Mouse (Mus musculus) forebrain, embryonic 12.5 days (tissue): ENCODE measurements at regions not wholly inside any gene's neighbourhood (a gene's known extent, or its start where the extent isn't known, plus 50 kb on each side); places are given as distances from the start of the nearest gene placed in this dataset.
A peak's percentile ranks its signal among the peaks of the same experiment; 100 is the strongest.

ENCODE experiments used
- ATAC-seq: fragments of 200-750 bp; cut with Nextera tagmentation; 2 replicates; pipeline ENCODE4 v1.8.0; 2017; ENCODE audit warnings: moderate TSS enrichment; ENCODE audit not compliant: low FRiP score
- H3K27ac ChIP-seq: fragments of 300-500 bp; sonication (generic); 2 replicates; pipeline ENCODE4 v1.5.1; 2016; ENCODE audit warnings: mild to moderate bottlenecking
- H3K27me3 ChIP-seq: fragments of 300-500 bp; sonication (generic); 2 replicates; pipeline ENCODE4 v1.6.1; 2016; ENCODE audit warnings: mild to moderate bottlenecking
- H3K36me3 ChIP-seq: fragments of 300-500 bp; sonication (generic); replicated peaks from 2 replicates; pipeline ENCODE4 v1.6.1; 2016; ENCODE audit warnings: mild to moderate bottlenecking
- H3K4me1 ChIP-seq: fragments of 300-500 bp; sonication (generic); 2 replicates; pipeline ENCODE4 v1.6.1; 2016
- H3K4me2 ChIP-seq: fragments of 300-500 bp; sonication (generic); 2 replicates; pipeline ENCODE4 v1.6.1; 2016; ENCODE audit warnings: mild to moderate bottlenecking, moderate library complexity
- H3K4me3 ChIP-seq: fragments of 300-500 bp; sonication (generic); replicated peaks from 2 replicates; pipeline ENCODE4 v1.5.1; 2016; ENCODE audit warnings: mild to moderate bottlenecking
- H3K9ac ChIP-seq: fragments of 300-500 bp; sonication (generic); 2 replicates; pipeline ENCODE4 v1.6.1; 2016; ENCODE audit warnings: mild to moderate bottlenecking
- H3K9me3 ChIP-seq: fragments of 300-500 bp; sonication (generic); 2 replicates; pipeline ENCODE4 v1.6.1; 2016
- WGBS: fragments of 180-500 bp; shearing (Covaris S2); methylation state at CpG from one replicate; pipeline ENCODE4 v1.1.7; 2016; 5-methylcytosine and 5-hydroxymethylcytosine counted together

DNA sequence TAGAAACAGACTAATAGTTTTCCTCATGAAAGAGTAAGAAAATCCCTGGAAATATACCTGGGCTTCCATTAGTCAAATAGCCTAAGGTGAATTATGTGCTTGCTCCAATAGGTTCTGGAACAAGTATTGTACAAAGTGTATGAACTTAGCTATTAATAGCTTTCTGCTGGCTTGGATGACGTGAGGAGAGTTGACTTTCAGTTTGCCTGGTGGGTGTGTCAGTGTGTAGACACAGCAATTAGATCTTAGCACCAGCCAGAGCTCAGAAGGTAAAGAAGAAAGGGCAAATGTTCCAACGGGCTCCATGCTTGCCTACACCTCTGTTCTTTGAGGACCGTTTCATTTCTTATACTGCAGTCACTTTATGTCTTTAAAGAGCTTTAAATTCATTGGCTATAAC is 654.8 kb upstream of the Mef2c start:
- Histone ChIP-seq H3K4me1 (no peaks in the 10 kb centered on the region), H3K27ac (no peak overlapping the region), H3K4me2 (no peak overlapping the region), H3K27me3 (no peaks in the 10 kb centered on the region), H3K4me3 (no peak overlapping the region), H3K36me3 (no peaks in the 10 kb centered on the region), H3K9ac (no peak overlapping the region), H3K9me3 (no peaks in the 10 kb centered on the region)
- ATAC-seq = no peak
- 79% methylated on average over 3 of the region's 3 CpGs for WGBS

- no peaks in the 10 kb centered on the region for H3K4me1 ChIP-seq
- no peak overlapping the region for H3K27ac ChIP-seq
- no peak overlapping the region for H3K4me2 ChIP-seq
- no peak for ATAC-seq
- no peaks in the 10 kb centered on the region for H3K36me3 ChIP-seq
- H3K9me3 ChIP-seq = no peaks in the 10 kb centered on the region
- no peaks in the 10 kb centered on the region for H3K27me3 ChIP-seq
- no peak overlapping the region for H3K4me3 ChIP-seq
- no peak overlapping the region for H3K9ac ChIP-seq
Observed at GRCm38 (mm10) chr13:82869869-82870268, 634.0 kb upstream of the Mef2c start.

- no peaks in the 10 kb centered on the region for H3K4me1 ChIP-seq
- H3K9me3 ChIP-seq = no peaks in the 10 kb centered on the region
- no peak overlapping the region for H3K4me3 ChIP-seq
- no peak overlapping the region for H3K9ac ChIP-seq
- H3K27ac ChIP-seq = no peak overlapping the region
- no peaks in the 10 kb centered on the region for H3K27me3 ChIP-seq
- H3K36me3 ChIP-seq = no peaks in the 10 kb centered on the region
- no peak overlapping the region for H3K4me2 ChIP-seq
- WGBS = 61% methylated on average over 1 of the region's 1 CpGs
- ATAC-seq = no peak
Observed at GRCm38 (mm10) chr13:82874091-82874490, 629.7 kb upstream of the Mef2c start.

DNA sequence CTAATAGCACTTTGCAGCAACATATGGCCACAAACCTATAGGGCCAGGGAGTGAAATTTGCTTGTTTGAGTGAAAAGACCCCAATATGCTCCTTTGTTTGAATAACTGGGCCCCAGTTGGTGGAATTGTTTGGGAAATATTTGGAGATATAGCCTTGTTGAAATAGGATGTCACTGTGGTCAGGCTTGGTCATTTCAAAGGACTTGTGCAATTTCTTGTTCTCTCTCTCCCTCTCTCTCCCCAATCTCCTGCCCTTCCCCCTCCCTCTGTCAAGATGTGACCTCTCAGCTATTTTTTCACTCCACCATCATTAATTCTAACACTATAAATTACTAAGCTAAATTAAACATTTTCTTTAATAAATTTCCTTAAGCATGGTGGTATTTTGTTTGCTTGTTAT is 620.5 kb upstream of the Mef2c start:
- Histone ChIP-seq H3K9me3 (no peaks in the 10 kb centered on the region), H3K36me3 (no peaks in the 10 kb centered on the region), H3K4me3 (no peak overlapping the region), H3K9ac (no peak overlapping the region), H3K27ac (no peak overlapping the region), H3K4me2 (no peak overlapping the region), H3K27me3 (no peaks in the 10 kb centered on the region), H3K4me1 (no peaks in the 10 kb centered on the region)
- ATAC-seq = no peak

DNA sequence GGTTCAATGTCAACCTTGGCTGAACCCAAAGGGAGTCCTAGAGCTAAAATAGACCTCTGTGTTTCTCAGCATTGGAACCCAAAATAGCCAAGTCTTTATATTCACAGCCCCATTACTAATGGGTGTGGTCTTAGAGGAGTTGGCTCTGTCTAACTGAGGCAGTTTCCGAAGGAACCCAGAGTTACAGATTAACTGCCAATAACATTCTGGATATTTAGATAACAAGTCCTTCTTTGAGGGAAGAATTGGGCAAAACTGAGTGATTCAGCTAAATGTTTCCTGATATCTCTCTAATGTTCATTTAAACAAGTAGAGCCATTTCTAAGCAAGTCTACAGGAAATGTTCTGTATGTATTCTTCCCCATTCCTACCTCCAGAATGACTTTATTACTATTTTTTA is 615.1 kb upstream of the Mef2c start:
- Histone ChIP-seq H3K4me1 (no peaks in the 10 kb centered on the region), H3K27ac (no peak overlapping the region), H3K36me3 (no peaks in the 10 kb centered on the region), H3K4me3 (no peak overlapping the region), H3K27me3 (no peaks in the 10 kb centered on the region), H3K9ac (no peak overlapping the region), H3K9me3 (no peaks in the 10 kb centered on the region), H3K4me2 (no peak overlapping the region)
- ATAC-seq = no peak
- 91% methylated on average over 1 of the region's 1 CpGs for WGBS

- Histone ChIP-seq H3K36me3 (no peaks in the 10 kb centered on the region), H3K4me2 (no peak overlapping the region), H3K27me3 (no peaks in the 10 kb centered on the region), H3K27ac (no peak overlapping the region), H3K9ac (no peak overlapping the region), H3K4me1 (no peaks in the 10 kb centered on the region), H3K9me3 (no peaks in the 10 kb centered on the region), H3K4me3 (no peak overlapping the region)
- WGBS = 74% methylated on average over 2 of the region's 2 CpGs
- ATAC-seq = no peak
Observed at GRCm38 (mm10) chr13:82892731-82893130, 611.1 kb upstream of the Mef2c start.

DNA sequence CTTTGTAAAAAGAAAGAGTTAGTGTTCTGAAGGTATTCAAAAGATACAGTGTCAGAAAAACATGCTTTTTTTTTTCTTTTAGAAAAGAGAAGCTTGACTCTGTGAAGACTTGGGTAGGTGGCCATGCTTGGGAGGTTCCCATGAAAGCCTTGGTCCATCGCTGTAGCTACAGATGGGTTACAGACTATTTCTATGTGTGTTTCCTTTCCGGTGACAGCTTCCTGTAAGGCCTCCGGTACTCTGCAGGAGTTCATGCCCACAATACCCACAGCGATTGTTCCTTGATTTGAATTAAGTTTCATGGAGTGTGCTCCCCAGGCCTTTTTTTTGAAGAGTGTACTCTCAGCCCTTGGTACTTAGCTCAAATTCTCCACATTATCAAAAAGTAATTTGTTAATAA is 604.1 kb upstream of the Mef2c start:
- H3K4me2 ChIP-seq = no peak overlapping the region
- no peak overlapping the region for H3K9ac ChIP-seq
- no peak overlapping the region for H3K4me3 ChIP-seq
- no peak overlapping the region for H3K27ac ChIP-seq
- no peaks in the 10 kb centered on the region for H3K36me3 ChIP-seq
- H3K4me1 ChIP-seq = peaks cover 4% of the 10 kb centered on the region; the same call in 1 of the 2 replicates
- no peak for ATAC-seq
- no peaks in the 10 kb centered on the region for H3K27me3 ChIP-seq
- 67% methylated on average over 4 of the region's 4 CpGs for WGBS
- no peaks in the 10 kb centered on the region for H3K9me3 ChIP-seq

- no peak for ATAC-seq
- no peaks in the 10 kb centered on the region for H3K9me3 ChIP-seq
- H3K4me2 ChIP-seq = no peak overlapping the region
- H3K27ac ChIP-seq = no peak overlapping the region
- no peaks in the 10 kb centered on the region for H3K27me3 ChIP-seq
- no peaks in the 10 kb centered on the region for H3K36me3 ChIP-seq
- peaks cover 4% of the 10 kb centered on the region; the same call in 1 of the 2 replicates for H3K4me1 ChIP-seq
- WGBS = 77% methylated on average over 4 of the region's 4 CpGs
- H3K4me3 ChIP-seq = no peak overlapping the region
- no peak overlapping the region for H3K9ac ChIP-seq
Observed at GRCm38 (mm10) chr13:82902160-82902559, 601.7 kb upstream of the Mef2c start.

GRCm38 (mm10) chr13:82903637-82904036 is 600.2 kb upstream of the Mef2c start:
- Histone ChIP-seq H3K4me2 (no peak overlapping the region), H3K9me3 (no peaks in the 10 kb centered on the region), H3K36me3 (no peaks in the 10 kb centered on the region), H3K9ac (no peak overlapping the region), H3K27me3 (no peaks in the 10 kb centered on the region), H3K27ac (no peak overlapping the region), H3K4me1 (peaks cover 4% of the 10 kb centered on the region; the same call in 1 of the 2 replicates), H3K4me3 (no peak overlapping the region)
- ATAC-seq = peak; percentile 53; the same call in 1 of the 2 replicates

DNA sequence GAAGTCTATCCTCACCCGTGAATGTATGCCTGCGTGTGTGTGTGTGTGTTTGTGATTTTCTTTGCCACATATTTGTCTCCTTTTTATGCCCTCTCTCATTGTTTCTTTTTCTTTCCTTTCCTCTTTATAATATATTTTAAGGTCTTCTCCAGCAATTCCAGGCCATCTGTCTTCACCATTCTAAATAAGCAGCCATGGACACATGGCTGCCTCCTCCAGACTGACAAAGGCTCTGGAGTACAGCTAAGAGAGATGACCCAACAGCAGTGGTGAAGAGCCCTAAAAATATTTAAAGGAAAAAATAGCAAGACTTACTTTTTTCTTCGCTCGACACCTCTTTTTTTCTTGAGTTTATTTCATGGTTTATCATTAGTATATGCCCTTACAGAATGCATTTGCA is 596.1 kb upstream of the Mef2c start:
- peaks cover 4% of the 10 kb centered on the region; the same call in 1 of the 2 replicates for H3K4me1 ChIP-seq
- ATAC-seq = no peak
- H3K27ac ChIP-seq = no peak overlapping the region
- H3K9ac ChIP-seq = no peak overlapping the region
- no peak overlapping the region for H3K4me3 ChIP-seq
- H3K9me3 ChIP-seq = no peaks in the 10 kb centered on the region
- no peaks in the 10 kb centered on the region for H3K27me3 ChIP-seq
- no peak overlapping the region for H3K4me2 ChIP-seq
- no peaks in the 10 kb centered on the region for H3K36me3 ChIP-seq
- WGBS = 91% methylated on average over 4 of the region's 4 CpGs

GRCm38 (mm10) chr13:82909151-82909550 is 594.7 kb upstream of the Mef2c start:
- H3K36me3 ChIP-seq = no peaks in the 10 kb centered on the region
- ATAC-seq = no peak
- H3K9ac ChIP-seq = no peak overlapping the region
- no peak overlapping the region for H3K4me3 ChIP-seq
- H3K9me3 ChIP-seq = no peaks in the 10 kb centered on the region
- 85% methylated on average over 4 of the region's 4 CpGs for WGBS
- no peaks in the 10 kb centered on the region for H3K27me3 ChIP-seq
- H3K4me1 ChIP-seq = no peaks in the 10 kb centered on the region
- no peak overlapping the region for H3K27ac ChIP-seq
- no peak overlapping the region for H3K4me2 ChIP-seq

GRCm38 (mm10) chr13:82912859-82913258 is 591.0 kb upstream of the Mef2c start:
- Histone ChIP-seq H3K9me3 (no peaks in the 10 kb centered on the region), H3K4me3 (no peak overlapping the region), H3K4me1 (no peaks in the 10 kb centered on the region), H3K36me3 (no peaks in the 10 kb centered on the region), H3K9ac (no peak overlapping the region), H3K27ac (no peak overlapping the region), H3K27me3 (no peaks in the 10 kb centered on the region), H3K4me2 (no peak overlapping the region)
- WGBS = 79% methylated on average over 8 of the region's 8 CpGs
- ATAC-seq = no peak

DNA sequence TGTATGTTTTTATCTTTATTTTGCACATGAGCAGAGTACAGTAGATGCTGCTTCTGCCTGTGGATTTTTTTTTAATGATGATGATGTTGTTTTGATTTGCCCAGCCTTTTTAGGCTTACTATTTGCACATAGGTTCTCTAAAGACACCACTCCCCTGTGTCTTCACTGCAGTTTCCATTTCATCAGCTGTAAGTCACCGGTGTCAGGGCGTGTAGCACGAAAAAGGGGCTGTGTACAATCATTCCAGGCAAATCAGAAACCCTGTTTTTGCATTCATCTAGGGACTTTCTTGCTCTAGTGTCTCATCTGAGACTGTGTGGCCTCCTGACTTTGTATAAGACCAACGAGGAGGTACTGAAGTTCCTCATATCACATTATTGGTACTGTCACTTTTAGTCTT is 588.6 kb upstream of the Mef2c start:
- no peak overlapping the region for H3K4me2 ChIP-seq
- no peak overlapping the region for H3K4me3 ChIP-seq
- H3K27me3 ChIP-seq = no peaks in the 10 kb centered on the region
- H3K27ac ChIP-seq = no peak overlapping the region
- no peak overlapping the region for H3K9ac ChIP-seq
- no peaks in the 10 kb centered on the region for H3K36me3 ChIP-seq
- no peaks in the 10 kb centered on the region for H3K9me3 ChIP-seq
- ATAC-seq = no peak
- WGBS = 90% methylated on average over 4 of the region's 4 CpGs
- no peaks in the 10 kb centered on the region for H3K4me1 ChIP-seq

GRCm38 (mm10) chr13:82930010-82930409 is 573.8 kb upstream of the Mef2c start:
- ATAC-seq = no peak
- Histone ChIP-seq H3K9ac (no peak overlapping the region), H3K4me1 (no peaks in the 10 kb centered on the region), H3K36me3 (no peaks in the 10 kb centered on the region), H3K27ac (no peak overlapping the region), H3K4me2 (no peak overlapping the region), H3K27me3 (no peaks in the 10 kb centered on the region), H3K9me3 (no peaks in the 10 kb centered on the region), H3K4me3 (no peak overlapping the region)
